Mouse (Mus musculus) adrenal gland, postnatal 14 days (tissue): ENCODE measurements around the gene Supt5. TPM values are rescaled to one million over a fixed set of nuclear protein-coding genes. Genes with fewer than 3 reads are reported as not detected.
"Not testable (repeated sequence)": the region's sequence is repeated elsewhere in the genome, so short reads cannot be mapped to it uniquely, and the experiment has no call there.

ENCODE experiments used
- DNase-seq: peaks from one replicate; pipeline ENCODE4 v3.0.0; 2021; ENCODE audit warnings: mixed read lengths
- long read RNA-seq, 2 experiments: library from polyadenylated mRNA; stranded (forward); transcript quantifications; one replicate each; pipeline ENCODE4 v2.0.0; 2021
- total RNA-seq: library from RNA; stranded (reverse); gene quantifications from 2 replicates; pipeline ENCODE4 v1.2.3, GENCODE M21; 2021

Supt5 gene
- total RNA-seq: 122 and 127 TPM in 2 replicates
- long read RNA-seq, experiment 1, partial matches to known transcripts: 60 of 76 reads
- long read RNA-seq, experiment 1, other reads (novel, unspliced or antisense): 16 of 76 reads
- long read RNA-seq, experiment 2, partial matches to known transcripts: 55 of 63 reads
- long read RNA-seq, experiment 2, other reads (novel, unspliced or antisense): 8 of 63 reads

GRCm38 (mm10) chr7:28338108-28338998 is at the start of gene Supt5:
Gene Supt5 (minus strand): TSS chr7:28338746.
- peak; percentile 98 for DNase-seq

- DNase-seq: not testable (repeated sequence)
These were observed 48.8 kb upstream of the Supt5 start for GRCm38 (mm10) chr7:28387384-28387783.

- not testable (repeated sequence) for DNase-seq
These were observed 48.3 kb upstream of the Supt5 start for GRCm38 (mm10) chr7:28386877-28387276.

- peak; percentile 92 for DNase-seq
These were observed 47.9 kb upstream of the Supt5 start for GRCm38 (mm10) chr7:28386462-28386861.

- DNase-seq: no peak
These were observed 47.5 kb upstream of the Supt5 start for GRCm38 (mm10) chr7:28386007-28386406.

GRCm38 (mm10) chr7:28385196-28385595 is 46.6 kb upstream of the Supt5 start:
- DNase-seq: no peak

- no peak for DNase-seq
These were observed 45.6 kb upstream of the Supt5 start for GRCm38 (mm10) chr7:28384162-28384561.

GRCm38 (mm10) chr7:28383606-28384005 is 45.1 kb upstream of the Supt5 start:
- no peak for DNase-seq

- peak; percentile 74 for DNase-seq
These were observed 44.4 kb upstream of the Supt5 start for GRCm38 (mm10) chr7:28382981-28383396.

GRCm38 (mm10) chr7:28382347-28382951 is 43.9 kb upstream of the Supt5 start:
- no peak for DNase-seq

- peak; percentile 93 for DNase-seq
These were observed 43.4 kb upstream of the Supt5 start for GRCm38 (mm10) chr7:28381938-28382337.

- peak; percentile 94 for DNase-seq
These were observed 42.7 kb upstream of the Supt5 start for GRCm38 (mm10) chr7:28381017-28381790.

GRCm38 (mm10) chr7:28380237-28381016 is 41.9 kb upstream of the Supt5 start, which contains the start of gene Zfp36:
Gene Zfp36 (minus strand): TSS chr7:28380253.
- DNase-seq: no peak

GRCm38 (mm10) chr7:28378769-28379651 is 40.5 kb upstream of the Supt5 start:
- DNase-seq: peak; percentile 97

GRCm38 (mm10) chr7:28378066-28378690 is 39.6 kb upstream of the Supt5 start:
- peak; percentile 70 for DNase-seq

- peak; percentile 37 for DNase-seq
These were observed 38.9 kb upstream of the Supt5 start for GRCm38 (mm10) chr7:28377190-28378065.

GRCm38 (mm10) chr7:28376011-28376771 is 37.6 kb upstream of the Supt5 start:
- peak; percentile 86 for DNase-seq
